Mouse (Mus musculus): Measurements from ENCODE around the gene Zfp398.
"Not testable (repeated sequence)": the region's sequence is repeated elsewhere in the genome, so short reads cannot be mapped to it uniquely, and the experiment has no call there.

Gene Zfp398

GRCm38 (mm10) chr6:47827462-47827861 is 8.0 kb upstream of the Zfp398 start:
- DNase-seq (ENCODE audit: low spot score): no peak

- DNase-seq (ENCODE audit: low spot score): peak; percentile 45
These were observed 6.5 kb upstream of the Zfp398 start for GRCm38 (mm10) chr6:47828950-47829349.

- peak; percentile 93 for DNase-seq (ENCODE audit: low spot score)
These were observed 5.1 kb upstream of the Zfp398 start, which contains the start of gene Zfp786 for GRCm38 (mm10) chr6:47830104-47831078. TSS of gene Zfp786 (minus strand) at chr6:47830867.

- no peak for DNase-seq (ENCODE audit: low spot score)
These were observed 3.2 kb upstream of the Zfp398 start for GRCm38 (mm10) chr6:47832220-47832619.

- peak; percentile 33 for DNase-seq (ENCODE audit: low spot score)
These were observed 592 bp downstream of the Zfp398 start for GRCm38 (mm10) chr6:47835984-47836521.

GRCm38 (mm10) chr6:47837630-47838029 is 2.2 kb downstream of the Zfp398 start:
- DNase-seq (ENCODE audit: low spot score): no peak

GRCm38 (mm10) chr6:47841077-47841476 is 5.6 kb downstream of the Zfp398 start:
- DNase-seq (ENCODE audit: low spot score): no peak

GRCm38 (mm10) chr6:47841831-47842230 is 6.4 kb downstream of the Zfp398 start:
- no peak for DNase-seq (ENCODE audit: low spot score)

- DNase-seq (ENCODE audit: low spot score): no peak
These were observed 6.9 kb downstream of the Zfp398 start for GRCm38 (mm10) chr6:47842337-47842736.

GRCm38 (mm10) chr6:47845779-47846178 is 10.3 kb downstream of the Zfp398 start:
- DNase-seq (ENCODE audit: low spot score): no peak

- DNase-seq (ENCODE audit: low spot score): no peak
These were observed 21.8 kb downstream of the Zfp398 start for GRCm38 (mm10) chr6:47857241-47857640.

GRCm38 (mm10) chr6:47857729-47858128 is 22.3 kb downstream of the Zfp398 start:
- not testable (repeated sequence) for DNase-seq (ENCODE audit: low spot score)

GRCm38 (mm10) chr6:47872266-47872665 is 36.8 kb downstream of the Zfp398 start:
- no peak for DNase-seq (ENCODE audit: low spot score)

GRCm38 (mm10) chr6:47877058-47877457 is 41.6 kb downstream of the Zfp398 start, which contains the start of gene Zfp282:
TSS of gene Zfp282 (plus strand) at chr6:47877204.
- DNase-seq (ENCODE audit: low spot score): no peak

GRCm38 (mm10) chr6:47877461-47878132 is 42.1 kb downstream of the Zfp398 start:
- peak; percentile 93 for DNase-seq (ENCODE audit: low spot score)

- no peak for DNase-seq (ENCODE audit: low spot score)
These were observed 42.7 kb downstream of the Zfp398 start for GRCm38 (mm10) chr6:47878133-47878514.

GRCm38 (mm10) chr6:47878593-47878992 is 43.1 kb downstream of the Zfp398 start:
- DNase-seq (ENCODE audit: low spot score): no peak

GRCm38 (mm10) chr6:47879049-47879716 is 43.7 kb downstream of the Zfp398 start:
- DNase-seq (ENCODE audit: low spot score): no peak

GRCm38 (mm10) chr6:47880166-47880565 is 44.7 kb downstream of the Zfp398 start:
- DNase-seq (ENCODE audit: low spot score): no peak

- no peak for DNase-seq (ENCODE audit: low spot score)
These were observed 53.4 kb downstream of the Zfp398 start for GRCm38 (mm10) chr6:47888812-47889383.

- no peak for DNase-seq (ENCODE audit: low spot score)
These were observed 64.0 kb downstream of the Zfp398 start for GRCm38 (mm10) chr6:47899416-47899815.

GRCm38 (mm10) chr6:47903587-47903986 is 68.1 kb downstream of the Zfp398 start:
- no peak for DNase-seq (ENCODE audit: low spot score)
